Mouse (Mus musculus) cerebellum, adult 2 months (tissue): ENCODE results near the gene Blm.

Experiments
- CTCF ChIP-seq: fragments of 200-500 bp; IDR thresholded peaks from 2 replicates; pipeline ENCODE4 v1.5.1; 2011; ENCODE audit warnings: low read depth, mild to moderate bottlenecking, control low read depth, low read length, moderate library complexity, borderline replicate concordance; ENCODE audit not compliant: insufficient read depth
- POLR2A ChIP-seq: fragments of 200-500 bp; IDR thresholded peaks from 2 replicates; pipeline ENCODE4 v1.6.1; 2011; ENCODE audit warnings: low read length, control low read depth, borderline replicate concordance; ENCODE audit not compliant: insufficient read depth

- TF ChIP-seq CTCF (no peak), POLR2A (no peak)
Measured at GRCm38 (mm10) chr7:80456327-80456726, 78.6 kb downstream of the Blm start.
